Mouse (Mus musculus) intestine, embryonic 16.5 days (tissue): ENCODE data around the gene Commd8. TPM values are rescaled to one million over a fixed set of nuclear protein-coding genes. Genes with fewer than 3 reads are reported as not detected.

Source experiments
- ATAC-seq: fragments of 200-750 bp; cut with Nextera tagmentation; 2 replicates; pipeline ENCODE4 v1.8.0; 2017; ENCODE audit warnings: moderate TSS enrichment, moderate library complexity
- H3K27ac ChIP-seq: fragments of 300-500 bp; sonication (generic); 2 replicates; pipeline ENCODE4 v1.5.1; 2014; ENCODE audit warnings: mild to moderate bottlenecking, low read length
- H3K27me3 ChIP-seq: fragments of 300-500 bp; sonication (generic); replicated peaks from 2 replicates; pipeline ENCODE4 v1.6.1; 2014; ENCODE audit warnings: low read length, control low read depth, mixed read lengths; ENCODE audit not compliant: control insufficient read depth, insufficient read depth
- H3K36me3 ChIP-seq: fragments of 300-500 bp; sonication (generic); 2 replicates; pipeline ENCODE4 v1.6.1; 2014; ENCODE audit warnings: low read length, control low read depth; ENCODE audit not compliant: control insufficient read depth, insufficient read depth
- H3K4me1 ChIP-seq: fragments of 300-500 bp; sonication (generic); 2 replicates; pipeline ENCODE4 v1.6.1; 2014; ENCODE audit warnings: low read length, control low read depth, mixed read lengths; ENCODE audit not compliant: control insufficient read depth, insufficient read depth
- H3K4me2 ChIP-seq: fragments of 300-500 bp; sonication (generic); 2 replicates; pipeline ENCODE4 v1.6.1; 2014; ENCODE audit warnings: low read depth, low read length, control low read depth
- H3K4me3 ChIP-seq: fragments of 300-500 bp; sonication (generic); 2 replicates; pipeline ENCODE4 v1.5.1; 2014; ENCODE audit warnings: mild to moderate bottlenecking, low read length
- H3K9ac ChIP-seq: fragments of 300-500 bp; sonication (generic); 2 replicates; pipeline ENCODE4 v1.6.1; 2014; ENCODE audit warnings: low read depth, low read length
- H3K9me3 ChIP-seq: fragments of 300-500 bp; sonication (generic); 2 replicates; pipeline ENCODE4 v1.6.1; 2016; ENCODE audit warnings: low read length, control low read depth; ENCODE audit not compliant: control insufficient read depth
- WGBS: fragments of 180-500 bp; shearing (Covaris S2); extraction: QIAGEN DNeasy Blood & Tissue Kit; methylation state at CpG from one replicate; pipeline ENCODE4 v1.1.7; 2014; 5-methylcytosine and 5-hydroxymethylcytosine counted together
- polyA plus RNA-seq: library from polyadenylated mRNA; unstranded; fragments of >200 nt; fragmentation: Nextera tagmentation; extraction: Ambion mirVana; gene quantifications from 2 replicates; pipeline ENCODE4 v1.2.1, GENCODE M21; 2015

Gene Commd8
- polyA plus RNA-seq, 1 experiment from 2014 or later = 129 TPM

- H3K9ac ChIP-seq = no peak overlapping the region
- no peak overlapping the region for H3K27ac ChIP-seq
- H3K4me3 ChIP-seq = no peak overlapping the region
- H3K27me3 ChIP-seq = no peaks in the 10 kb centered on the region
- no peaks in the 10 kb centered on the region for H3K9me3 ChIP-seq
- ATAC-seq = no peak
- 84% methylated on average over 4 of the region's 4 CpGs for WGBS
- no peaks in the 10 kb centered on the region for H3K36me3 ChIP-seq
- no peaks in the 10 kb centered on the region for H3K4me1 ChIP-seq
- no peak overlapping the region for H3K4me2 ChIP-seq
These were observed 7.1 kb upstream of the Commd8 start for GRCm38 (mm10) chr5:72175050-72175449.

DNA sequence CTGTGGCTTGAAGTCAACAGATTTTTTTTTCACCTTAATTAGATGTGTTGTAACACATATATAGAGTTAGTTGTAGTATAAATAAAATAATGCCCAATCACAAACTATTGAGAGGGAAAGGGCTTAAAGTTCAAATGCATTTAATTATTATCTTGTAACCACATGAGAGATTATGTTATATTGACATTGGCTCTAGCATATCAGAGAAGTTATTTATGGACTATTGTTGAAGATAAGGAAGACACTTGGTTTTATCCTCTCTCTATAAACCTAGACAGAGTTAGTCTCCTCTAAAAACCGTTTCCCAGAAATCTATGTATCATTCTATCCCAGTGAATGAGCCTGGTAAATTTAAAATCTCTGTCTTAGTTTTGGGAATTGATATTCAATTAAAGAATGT lies 5.5 kb upstream of the Commd8 start:
- Histone ChIP-seq H3K4me3 (no peak overlapping the region), H3K4me1 (no peaks in the 10 kb centered on the region), H3K27ac (no peak overlapping the region), H3K9me3 (no peaks in the 10 kb centered on the region), H3K4me2 (no peak overlapping the region), H3K36me3 (no peaks in the 10 kb centered on the region), H3K27me3 (no peaks in the 10 kb centered on the region), H3K9ac (no peak overlapping the region)
- ATAC-seq = no peak
- 41% methylated on average over 1 of the region's 1 CpGs for WGBS

DNA sequence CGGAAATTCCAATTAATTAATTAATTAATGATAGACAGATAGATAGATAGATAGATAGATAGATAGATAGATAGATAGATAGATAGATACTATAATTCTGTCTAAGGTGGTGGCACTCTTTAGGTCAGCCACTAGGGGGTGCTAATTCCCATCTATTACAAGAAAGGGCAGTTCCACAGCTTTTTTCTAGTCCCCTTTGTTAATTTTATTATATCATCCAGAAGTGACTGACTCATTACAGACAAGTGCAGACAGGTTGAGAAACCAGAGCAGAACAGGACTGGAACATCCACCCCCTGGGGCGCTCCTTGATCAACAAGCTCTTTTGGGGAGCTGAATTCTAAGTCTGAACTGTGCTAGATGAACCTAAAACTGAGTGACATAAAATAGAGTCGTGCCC lies 4.7 kb upstream of the Commd8 start:
- H3K9ac ChIP-seq = no peak overlapping the region
- WGBS = 39% methylated on average over 3 of the region's 3 CpGs
- no peak overlapping the region for H3K4me3 ChIP-seq
- no peaks in the 10 kb centered on the region for H3K4me1 ChIP-seq
- no peaks in the 10 kb centered on the region for H3K9me3 ChIP-seq
- no peaks in the 10 kb centered on the region for H3K36me3 ChIP-seq
- ATAC-seq = 0 out of 2 replicates have a peak, but pooled peaks have one; percentile 8
- no peak overlapping the region for H3K27ac ChIP-seq
- H3K4me2 ChIP-seq = no peak overlapping the region
- H3K27me3 ChIP-seq = no peaks in the 10 kb centered on the region

DNA sequence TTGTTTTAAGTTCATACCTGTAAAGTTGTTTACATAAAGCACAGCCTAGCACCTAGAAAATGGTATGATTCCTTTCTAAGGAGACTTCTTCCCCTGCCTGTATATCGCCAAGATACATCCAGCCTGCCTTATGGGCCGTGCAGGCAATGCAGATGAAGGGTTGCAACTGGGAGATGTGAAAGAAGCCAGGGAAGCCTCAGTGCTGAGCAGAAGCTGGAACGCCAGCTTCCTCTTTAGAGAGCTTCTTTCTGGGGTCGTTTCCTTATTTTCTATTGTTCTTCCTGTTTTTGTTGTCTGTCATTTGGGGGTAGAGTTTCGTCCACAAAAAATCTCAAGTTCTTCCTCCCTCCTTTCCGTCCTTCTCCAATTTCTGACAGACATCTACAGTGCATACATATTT lies 2.1 kb upstream of the Commd8 start:
- Histone ChIP-seq H3K4me1 (peaks cover 9% of the 10 kb centered on the region), H3K27me3 (no peaks in the 10 kb centered on the region), H3K4me2 (no peak overlapping the region), H3K4me3 (no peak overlapping the region), H3K36me3 (no peaks in the 10 kb centered on the region), H3K9me3 (no peaks in the 10 kb centered on the region), H3K9ac (no peak overlapping the region), H3K27ac (no peak overlapping the region)
- no peak for ATAC-seq
- WGBS = 60% methylated on average over 6 of the region's 6 CpGs

GRCm38 (mm10) chr5:72168285-72168621 lies 264 bp upstream of the Commd8 start:
- H3K9me3 ChIP-seq = no peaks in the 10 kb centered on the region
- peak overlapping the region; percentile 22 for H3K4me3 ChIP-seq
- no peaks in the 10 kb centered on the region for H3K27me3 ChIP-seq
- H3K4me1 ChIP-seq = peaks cover 9% of the 10 kb centered on the region
- WGBS = under 1% methylated on average over 4 of the region's 4 CpGs
- no peak overlapping the region for H3K27ac ChIP-seq
- no peak; the same call in 1 of the 2 replicates for ATAC-seq
- H3K36me3 ChIP-seq = no peaks in the 10 kb centered on the region; the same call in 1 of the 2 replicates
- H3K4me2 ChIP-seq = peak overlapping the region; percentile 44
- H3K9ac ChIP-seq = peak overlapping the region; percentile 47; the same call in 1 of the 2 replicates

DNA sequence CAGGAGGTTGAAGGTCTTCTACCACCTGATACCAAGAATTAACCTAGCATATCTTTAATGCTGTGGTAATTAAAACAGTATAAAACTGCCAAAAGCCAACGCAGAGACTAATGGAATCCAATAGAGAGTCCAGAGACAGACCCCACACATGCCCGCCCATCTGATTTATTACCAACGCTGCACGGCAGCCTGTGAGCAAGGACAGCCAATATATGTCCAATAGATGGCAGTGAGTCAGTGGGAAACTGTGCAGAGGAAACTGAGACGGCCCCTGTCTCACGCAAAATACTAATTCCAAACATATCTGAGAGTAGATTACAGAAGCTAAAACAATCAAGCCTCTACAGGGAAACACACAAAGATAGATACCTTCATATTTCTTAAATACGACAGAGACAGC lies 3.6 kb downstream of the Commd8 start:
- Histone ChIP-seq H3K4me2 (no peak overlapping the region), H3K4me3 (no peak overlapping the region), H3K27ac (no peak overlapping the region), H3K36me3 (peaks cover 5% of the 10 kb centered on the region), H3K4me1 (peaks cover 9% of the 10 kb centered on the region), H3K9ac (no peak overlapping the region), H3K9me3 (no peaks in the 10 kb centered on the region), H3K27me3 (no peaks in the 10 kb centered on the region)
- ATAC-seq = no peak
- 47% methylated on average over 7 of the region's 7 CpGs for WGBS

DNA sequence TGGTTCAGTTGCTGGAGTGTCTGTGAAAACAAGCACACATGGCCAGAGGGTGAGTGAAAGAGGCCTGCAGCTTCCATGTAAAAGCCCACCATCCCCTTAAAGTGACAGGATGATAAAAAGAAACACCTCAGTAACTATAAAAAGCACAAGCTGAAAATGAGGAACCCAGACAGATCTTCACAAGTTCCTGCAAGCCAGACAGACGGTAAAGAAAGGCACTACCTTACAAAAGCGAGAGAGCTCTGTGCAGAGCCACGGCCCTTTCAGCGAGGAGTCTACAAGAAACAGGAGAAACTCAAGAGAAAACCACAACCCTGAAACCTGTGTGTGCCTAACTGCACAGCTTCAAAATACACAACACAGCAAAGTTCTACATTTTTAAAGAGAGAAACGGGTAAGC lies 5.1 kb downstream of the Commd8 start:
- no peaks in the 10 kb centered on the region for H3K9me3 ChIP-seq

GRCm38 (mm10) chr5:72160781-72161485 lies 7.1 kb downstream of the Commd8 start:
- no peaks in the 10 kb centered on the region for H3K9me3 ChIP-seq
- no peaks in the 10 kb centered on the region for H3K27me3 ChIP-seq
- 85% methylated on average over 11 of the region's 11 CpGs for WGBS
- H3K4me2 ChIP-seq = no peak overlapping the region
- H3K36me3 ChIP-seq = peaks cover 12% of the 10 kb centered on the region
- H3K9ac ChIP-seq = no peak overlapping the region
- H3K27ac ChIP-seq = no peak overlapping the region
- no peak overlapping the region for H3K4me3 ChIP-seq
- H3K4me1 ChIP-seq = no peaks in the 10 kb centered on the region; the same call in 1 of the 2 replicates
- ATAC-seq = no peak

More for the DNA sequence above, 5.1 kb downstream of the Commd8 start:
- peaks cover 9% of the 10 kb centered on the region for H3K4me1 ChIP-seq
- 85% methylated on average over 5 of the region's 5 CpGs for WGBS
- no peaks in the 10 kb centered on the region for H3K27me3 ChIP-seq
- H3K27ac ChIP-seq = no peak overlapping the region
- ATAC-seq = no peak
- no peak overlapping the region for H3K4me2 ChIP-seq
- H3K36me3 ChIP-seq = peaks cover 12% of the 10 kb centered on the region
- H3K4me3 ChIP-seq = no peak overlapping the region
- no peak overlapping the region for H3K9ac ChIP-seq

GRCm38 (mm10) chr5:72159537-72159936 lies 8.5 kb downstream of the Commd8 start:
- Histone ChIP-seq H3K4me1 (no peaks in the 10 kb centered on the region; the same call in 1 of the 2 replicates), H3K36me3 (peaks cover 12% of the 10 kb centered on the region), H3K4me3 (no peak overlapping the region), H3K27me3 (no peaks in the 10 kb centered on the region), H3K27ac (no peak overlapping the region), H3K4me2 (no peak overlapping the region), H3K9me3 (no peaks in the 10 kb centered on the region), H3K9ac (no peak overlapping the region)
- ATAC-seq = no peak
- 74% methylated on average over 6 of the region's 6 CpGs for WGBS

DNA sequence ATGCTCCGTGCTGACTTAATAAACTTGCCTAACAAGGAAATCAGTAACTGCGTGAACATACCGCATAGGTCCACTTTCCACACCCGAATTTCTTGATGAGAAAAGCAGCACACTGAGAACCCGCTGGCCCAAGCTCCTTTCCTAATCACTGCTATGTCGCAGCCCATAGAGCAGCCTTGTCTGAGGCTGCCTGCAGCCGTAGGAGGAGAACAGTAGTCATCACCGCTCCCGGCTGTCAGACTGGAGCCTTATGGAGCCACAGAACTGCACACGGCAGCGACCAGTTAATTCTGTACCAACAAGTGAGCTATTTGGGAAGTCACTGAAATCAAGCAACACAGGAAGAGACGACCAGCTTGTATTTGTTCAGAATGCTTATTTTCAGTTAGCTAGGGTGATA lies 9.3 kb downstream of the Commd8 start:
- Histone ChIP-seq H3K27me3 (no peaks in the 10 kb centered on the region), H3K9ac (no peak overlapping the region), H3K9me3 (no peaks in the 10 kb centered on the region), H3K4me2 (no peak overlapping the region), H3K4me3 (no peak overlapping the region), H3K36me3 (peaks cover 12% of the 10 kb centered on the region; the same call in 1 of the 2 replicates), H3K4me1 (no peaks in the 10 kb centered on the region), H3K27ac (no peak overlapping the region)
- no peak for ATAC-seq
- WGBS = 91% methylated on average over 12 of the region's 12 CpGs
